Mouse (Mus musculus) stomach, postnatal 0 days (tissue): ENCODE data around the gene Lyar. TPM values are rescaled to one million over a fixed set of nuclear protein-coding genes. Genes with fewer than 3 reads are reported as not detected.
A peak's percentile ranks its signal among the peaks of the same experiment; 100 is the strongest.

ENCODE experiments used
- ATAC-seq: fragments of 200-750 bp; cut with Nextera tagmentation; 2 replicates; pipeline ENCODE4 v1.8.0; 2017; ENCODE audit not compliant: low FRiP score, low TSS enrichment
- DNase-seq: peaks from one replicate; pipeline ENCODE4 v3.0.0-alpha.2; 2016; ENCODE audit warnings: low spot score
- H3K27ac ChIP-seq: fragments of 300-500 bp; sonication (generic); replicated peaks from 2 replicates; pipeline ENCODE4 v1.5.1; 2014; ENCODE audit warnings: mild to moderate bottlenecking, control low read depth
- H3K27me3 ChIP-seq: fragments of 300-500 bp; sonication (generic); 2 replicates; pipeline ENCODE4 v1.6.1; 2014; ENCODE audit warnings: low read length; ENCODE audit not compliant: control insufficient read depth, insufficient read depth
- H3K36me3 ChIP-seq: fragments of 300-500 bp; sonication (generic); 2 replicates; pipeline ENCODE4 v1.6.1; 2014; ENCODE audit warnings: low read length, mixed read lengths; ENCODE audit not compliant: control insufficient read depth, insufficient read depth
- H3K4me1 ChIP-seq: fragments of 300-500 bp; sonication (generic); replicated peaks from 2 replicates; pipeline ENCODE4 v1.6.1; 2014; ENCODE audit warnings: antibody characterized with exemption; ENCODE audit not compliant: control insufficient read depth, insufficient read depth
- H3K4me2 ChIP-seq: fragments of 300-500 bp; sonication (generic); replicated peaks from 2 replicates; pipeline ENCODE4 v1.6.1; 2014; ENCODE audit warnings: low read depth, mild to moderate bottlenecking, control low read depth, moderate library complexity
- H3K4me3 ChIP-seq: fragments of 300-500 bp; sonication (generic); 2 replicates; pipeline ENCODE4 v1.5.1; 2014; ENCODE audit warnings: low read depth, low read length, control low read depth
- H3K9ac ChIP-seq: fragments of 300-500 bp; sonication (generic); 2 replicates; pipeline ENCODE4 v1.6.1; 2014; ENCODE audit warnings: mild to moderate bottlenecking, low read length, control low read depth, mixed read lengths
- H3K9me3 ChIP-seq: fragments of 300-500 bp; sonication (generic); 2 replicates; pipeline ENCODE4 v1.6.1; 2016; ENCODE audit warnings: low read length; ENCODE audit not compliant: control insufficient read depth
- CTCF ChIP-seq: IDR thresholded peaks from 2 replicates; pipeline ENCODE4 v1.5.1; 2016; ENCODE audit warnings: antibody characterized with exemption, low read depth, mild to moderate bottlenecking, moderate library complexity
- EP300 ChIP-seq: optimal IDR thresholded peaks from 2 replicates; pipeline ENCODE3; 2016; ENCODE audit warnings: antibody characterized with exemption
- WGBS: fragments of 180-500 bp; shearing (Covaris S2); extraction: QIAGEN DNeasy Blood & Tissue Kit; methylation state at CpG from one replicate; pipeline ENCODE4 v1.1.7; 2014; 5-methylcytosine and 5-hydroxymethylcytosine counted together
- polyA plus RNA-seq: library from polyadenylated mRNA; unstranded; fragments of >200 nt; fragmentation: Nextera tagmentation; extraction: Ambion mirVana; gene quantifications from 2 replicates; pipeline ENCODE4 v1.2.1, GENCODE M21; 2015

The Lyar gene
- polyA plus RNA-seq, 1 experiment from 2014 or later, result 50.1 TPM

DNA sequence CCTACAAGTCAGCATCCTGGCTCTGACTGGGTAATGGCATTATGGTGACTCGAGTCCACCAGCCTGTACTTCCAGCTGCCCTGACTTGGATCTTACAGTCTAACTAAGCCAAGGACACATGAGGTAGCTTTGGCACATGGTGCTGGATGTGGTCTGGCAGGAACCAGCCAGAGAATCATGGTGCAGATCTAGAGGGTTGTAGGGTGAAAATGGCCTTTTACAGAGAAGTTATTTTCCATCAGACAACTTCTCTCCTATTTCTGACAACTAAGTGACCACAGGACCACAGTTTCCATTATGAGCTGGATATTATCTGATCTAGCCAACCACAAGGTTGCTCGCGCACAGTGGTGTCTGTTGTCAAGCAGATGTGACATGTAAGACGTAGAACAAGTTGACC, 53.6 kb downstream of the Lyar start:
- no peak for DNase-seq
- ATAC-seq, result no peak
- no peak overlapping the region for H3K4me3 ChIP-seq
- H3K4me2 ChIP-seq, result no peak overlapping the region
- peaks cover 8% of the 10 kb centered on the region; the same call in 1 of the 2 replicates for H3K27me3 ChIP-seq
- WGBS, result 88% methylated on average over 4 of the region's 4 CpGs
- H3K36me3 ChIP-seq, result peaks cover 5% of the 10 kb centered on the region
- no peak for TF ChIP-seq EP300
- no peak for TF ChIP-seq CTCF
- no peak overlapping the region for H3K27ac ChIP-seq
- no peaks in the 10 kb centered on the region for H3K9me3 ChIP-seq
- no peaks in the 10 kb centered on the region for H3K4me1 ChIP-seq
- no peak overlapping the region for H3K9ac ChIP-seq

DNA sequence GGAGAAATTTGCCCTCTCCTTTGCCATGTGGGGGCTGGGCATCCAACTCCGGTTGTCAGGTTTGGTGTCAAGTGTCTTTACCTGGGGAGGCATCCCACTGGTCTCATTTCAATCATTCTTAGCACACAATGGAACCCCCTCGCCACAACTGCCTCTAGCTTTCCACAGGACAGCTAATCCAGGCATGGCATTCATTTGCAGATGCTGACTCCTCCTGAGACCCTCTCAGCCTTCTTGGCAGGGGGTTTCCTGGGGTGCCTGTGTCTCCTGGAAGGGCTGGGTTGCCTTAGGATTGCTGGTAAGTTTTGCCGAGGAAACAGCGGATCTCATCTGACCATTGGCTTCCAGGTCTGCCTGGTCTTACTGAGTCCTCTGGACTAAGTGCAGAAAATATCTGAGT, 55.5 kb downstream of the Lyar start, which contains the start of gene Otop1:
Gene Otop1 (plus strand): TSS at position 202 of the 400 bp plus-strand sequence.
- TF ChIP-seq CTCF (no peak), EP300 (no peak)
- WGBS, result 18% methylated on average over 4 of the region's 4 CpGs
- Histone ChIP-seq H3K27ac (no peak within 1 kb of the TSS), H3K4me1 (no peaks in the 10 kb centered on the region), H3K4me2 (no peak within 1 kb of the TSS), H3K9me3 (no peaks in the 10 kb centered on the region), H3K9ac (no peak within 1 kb of the TSS), H3K36me3 (peaks cover 5% of the 10 kb centered on the region), H3K27me3 (peaks cover 8% of the 10 kb centered on the region; the same call in 1 of the 2 replicates), H3K4me3 (peak within 1 kb of the TSS; percentile 21; the same call in 1 of the 2 replicates)
- DNase-seq, result no peak
- ATAC-seq, result no peak

DNA sequence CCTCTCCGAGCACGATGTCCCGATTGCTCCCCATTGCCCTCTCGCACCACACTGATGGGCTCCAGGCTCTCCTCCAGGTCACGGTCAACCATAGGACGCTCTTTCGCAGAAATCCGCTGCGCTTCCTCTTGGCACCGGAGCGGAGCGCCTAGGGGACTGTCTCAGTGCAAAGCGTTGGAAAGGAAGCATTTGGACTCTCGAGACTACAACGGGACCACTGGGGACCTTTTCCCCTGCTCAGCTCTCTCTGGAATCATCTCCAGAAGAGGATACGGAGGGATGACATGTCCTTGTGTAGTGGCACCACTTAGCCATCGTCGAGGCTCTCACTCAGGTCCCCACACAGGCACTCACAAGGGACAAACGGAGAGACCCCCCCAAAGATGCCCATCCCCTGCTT, 56.2 kb downstream of the Lyar start:
- 2% methylated on average over 19 of the region's 19 CpGs for WGBS
- Histone ChIP-seq H3K4me1 (no peaks in the 10 kb centered on the region), H3K27me3 (peaks cover 8% of the 10 kb centered on the region; the same call in 1 of the 2 replicates), H3K9ac (no peak overlapping the region), H3K4me3 (no peak overlapping the region), H3K36me3 (no peaks in the 10 kb centered on the region), H3K27ac (no peak overlapping the region), H3K9me3 (no peaks in the 10 kb centered on the region), H3K4me2 (no peak overlapping the region)
- TF ChIP-seq CTCF (no peak), EP300 (no peak)
- no peak for DNase-seq
- no peak for ATAC-seq

DNA sequence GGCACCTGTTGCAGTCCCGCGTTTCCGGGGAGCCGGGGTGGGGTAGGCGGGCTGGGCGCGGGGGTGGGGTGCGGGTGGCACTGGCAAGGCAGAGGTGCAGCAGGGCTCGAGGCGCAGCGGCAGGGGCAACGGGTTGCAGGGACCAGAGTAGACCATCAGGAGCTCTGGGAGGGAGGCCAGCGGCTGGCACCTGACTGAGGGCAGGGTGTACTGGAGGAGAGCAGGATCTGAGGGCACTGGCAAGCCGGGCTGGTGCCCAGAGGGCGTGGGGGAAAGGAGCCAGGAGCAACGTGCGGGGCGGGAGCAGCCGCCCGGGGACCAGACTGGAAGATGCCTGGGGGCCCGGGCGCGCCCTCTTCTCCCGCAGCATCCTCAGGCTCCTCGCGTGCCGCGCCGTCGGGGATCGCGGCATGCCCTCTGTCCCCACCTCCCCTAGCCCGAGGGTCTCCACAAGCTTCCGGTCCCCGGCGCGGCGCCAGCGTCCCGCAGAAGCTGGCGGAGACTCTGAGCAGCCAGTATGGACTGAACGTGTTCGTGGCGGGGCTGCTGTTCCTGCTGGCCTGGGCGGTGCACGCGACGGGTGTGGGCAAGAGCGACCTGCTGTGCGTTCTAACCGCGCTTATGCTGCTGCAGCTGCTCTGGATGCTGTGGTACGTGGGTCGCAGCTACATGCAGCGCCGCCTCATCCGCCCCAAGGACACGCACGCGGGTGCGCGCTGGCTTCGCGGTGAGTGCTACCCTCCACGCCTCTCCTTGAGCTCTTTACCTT, 57.0 kb downstream of the Lyar start:
- Histone ChIP-seq H3K4me1 (no peaks in the 10 kb centered on the region), H3K4me3 (peak overlapping the region; percentile 21), H3K4me2 (peak overlapping the region; percentile 40), H3K9ac (no peak overlapping the region), H3K27me3 (peaks cover 8% of the 10 kb centered on the region; the same call in 1 of the 2 replicates), H3K9me3 (no peaks in the 10 kb centered on the region), H3K27ac (no peak overlapping the region), H3K36me3 (no peaks in the 10 kb centered on the region)
- ATAC-seq (no peak), DNase-seq (peak; percentile 21)
- under 1% methylated on average over 61 of the region's 65 CpGs for WGBS
- no peak for TF ChIP-seq EP300
- TF ChIP-seq CTCF, result no peak

DNA sequence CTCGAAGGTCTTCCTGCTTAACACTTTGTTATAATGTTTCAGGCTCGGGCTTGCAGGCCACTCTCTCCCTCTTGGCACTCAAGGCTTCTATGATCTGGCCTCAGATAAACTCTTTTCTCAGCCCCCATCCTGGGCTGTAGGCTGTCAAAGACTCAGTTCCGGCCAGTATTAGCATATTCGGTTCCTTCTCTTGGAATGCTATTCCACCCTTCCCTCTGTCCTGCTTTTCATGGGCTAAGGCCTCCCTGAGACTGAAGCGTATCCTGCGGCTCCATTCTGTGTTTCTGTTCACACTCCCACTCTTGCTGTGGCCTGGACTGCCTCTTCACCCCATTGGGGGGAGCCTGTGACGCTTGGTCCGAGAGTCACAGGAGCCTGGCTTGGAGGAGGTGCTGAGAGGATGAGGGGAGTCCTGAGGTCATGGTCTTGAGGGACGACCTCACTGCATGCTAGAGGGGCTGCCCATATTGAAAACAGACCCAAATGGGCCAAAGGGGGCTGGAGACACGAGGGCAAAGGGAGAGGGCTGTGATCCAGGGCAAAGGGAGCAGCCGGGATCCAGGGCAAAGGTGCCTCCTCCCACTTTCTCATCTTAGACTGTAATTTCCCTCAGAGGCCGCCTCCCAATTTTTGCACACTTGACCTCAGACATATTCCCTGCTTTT, 57.8 kb downstream of the Lyar start:
- Histone ChIP-seq H3K27ac (no peak overlapping the region), H3K9ac (no peak overlapping the region), H3K27me3 (peaks cover 8% of the 10 kb centered on the region; the same call in 1 of the 2 replicates), H3K4me1 (no peaks in the 10 kb centered on the region), H3K36me3 (no peaks in the 10 kb centered on the region), H3K4me3 (no peak overlapping the region), H3K4me2 (0 out of 2 replicates have a peak overlapping the region, but pooled peaks have one; percentile 40), H3K9me3 (no peaks in the 10 kb centered on the region)
- WGBS, result 16% methylated on average over 12 of the region's 12 CpGs
- TF ChIP-seq EP300, result no peak
- no peak for TF ChIP-seq CTCF
- DNase-seq (no peak), ATAC-seq (no peak)

DNA sequence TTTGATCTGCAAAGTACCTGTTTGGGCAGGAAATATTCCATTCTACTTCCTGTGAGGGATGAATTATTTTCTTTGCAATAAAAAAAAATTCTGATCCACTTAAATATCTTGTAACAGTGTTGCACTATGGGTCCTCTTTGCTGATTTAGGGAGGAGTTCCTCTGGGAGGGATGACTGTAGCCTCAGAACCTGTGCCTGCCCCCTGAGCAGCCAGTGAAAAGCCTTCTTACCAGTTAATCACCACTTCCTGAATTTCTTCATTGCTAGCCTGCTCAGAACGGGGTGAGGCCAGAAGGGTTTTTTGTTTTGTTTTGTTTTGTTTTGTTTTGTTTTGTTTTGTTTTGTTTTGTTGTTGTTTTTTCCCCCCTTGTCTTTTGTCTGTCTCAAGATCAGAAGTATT, 59.8 kb downstream of the Lyar start:
- no peak overlapping the region for H3K4me3 ChIP-seq
- TF ChIP-seq EP300 (no peak), CTCF (no peak)
- H3K9me3 ChIP-seq, result no peaks in the 10 kb centered on the region
- no peak for ATAC-seq
- no peaks in the 10 kb centered on the region for H3K36me3 ChIP-seq
- 25% methylated on average over 1 of the region's 1 CpGs for WGBS
- no peak overlapping the region for H3K4me2 ChIP-seq
- H3K4me1 ChIP-seq, result no peaks in the 10 kb centered on the region
- H3K9ac ChIP-seq, result no peak overlapping the region
- DNase-seq, result no peak
- peaks cover 8% of the 10 kb centered on the region; the same call in 1 of the 2 replicates for H3K27me3 ChIP-seq
- no peak overlapping the region for H3K27ac ChIP-seq

Other genes starting within 250 kb of the Lyar start
- 26.9 and 27.6 TPM in 2 replicates for gene Stx18, start 181.7 kb upstream of the Lyar start, polyA plus RNA-seq
- 23.4 and 23.8 TPM in 2 replicates for gene Nsg1, start 60.6 kb upstream of the Lyar start, polyA plus RNA-seq
- 4.2 and 4.4 TPM in 2 replicates for gene Zbtb49, start within 50 bp of the Lyar start, polyA plus RNA-seq
- 73.7 and 77.6 TPM in 2 replicates for gene Tmem128, start 39.7 kb downstream of the Lyar start, polyA plus RNA-seq
- gene Otop1, start 55.5 kb downstream of the Lyar start, polyA plus RNA-seq, result 0.05 TPM in 1 of 2 replicates, not detected in the other
- gene Drd5, start 98.9 kb downstream of the Lyar start, polyA plus RNA-seq, result not detected in 2 replicates